Mouse (Mus musculus) stomach, embryonic 16.5 days (tissue): ENCODE results near the gene Fabp1. TPM values are rescaled to one million over a fixed set of nuclear protein-coding genes. Genes with fewer than 3 reads are reported as not detected.

ENCODE experiments used
- ATAC-seq: fragments of 200-750 bp; cut with Nextera tagmentation; 2 replicates; pipeline ENCODE4 v1.8.0; 2017; ENCODE audit warnings: moderate number of reproducible peaks, moderate TSS enrichment; ENCODE audit not compliant: insufficient read depth, low FRiP score
- H3K27ac ChIP-seq: fragments of 300-500 bp; sonication (generic); 2 replicates; pipeline ENCODE4 v1.5.1; 2014; ENCODE audit warnings: low read length
- H3K27me3 ChIP-seq: fragments of 300-500 bp; sonication (generic); 2 replicates; pipeline ENCODE4 v1.6.1; 2014; ENCODE audit warnings: low read length, control low read depth, mixed read lengths; ENCODE audit not compliant: control insufficient read depth, insufficient read depth
- H3K36me3 ChIP-seq: fragments of 300-500 bp; sonication (generic); 2 replicates; pipeline ENCODE4 v1.6.1; 2014; ENCODE audit warnings: low read length; ENCODE audit not compliant: control insufficient read depth, insufficient read depth
- H3K4me1 ChIP-seq: fragments of 300-500 bp; sonication (generic); 2 replicates; pipeline ENCODE4 v1.6.1; 2014; ENCODE audit warnings: low read length, control low read depth, mixed read lengths; ENCODE audit not compliant: control insufficient read depth, insufficient read depth
- H3K4me2 ChIP-seq: fragments of 300-500 bp; sonication (generic); 2 replicates; pipeline ENCODE4 v1.6.1; 2014; ENCODE audit warnings: low read depth, low read length, mixed read lengths
- H3K4me3 ChIP-seq: fragments of 300-500 bp; sonication (generic); replicated peaks from 2 replicates; pipeline ENCODE4 v1.5.1; 2014; ENCODE audit warnings: mild to moderate bottlenecking, low read length
- H3K9ac ChIP-seq: fragments of 300-500 bp; sonication (generic); 2 replicates; pipeline ENCODE4 v1.6.1; 2014; ENCODE audit warnings: low read length
- H3K9me3 ChIP-seq: fragments of 300-500 bp; sonication (generic); replicated peaks from 2 replicates; pipeline ENCODE4 v1.6.1; 2016; ENCODE audit warnings: low read length, control low read depth; ENCODE audit not compliant: control insufficient read depth
- WGBS: fragments of 180-500 bp; shearing (Covaris S2); extraction: QIAGEN DNeasy Blood & Tissue Kit; methylation state at CpG from one replicate; pipeline ENCODE4 v1.1.7; 2014; 5-methylcytosine and 5-hydroxymethylcytosine counted together
- polyA plus RNA-seq: library from polyadenylated mRNA; unstranded; fragments of >200 nt; fragmentation: Nextera tagmentation; extraction: Ambion mirVana; gene quantifications from 2 replicates; pipeline ENCODE4 v1.2.1, GENCODE M21; 2015

The Fabp1 gene
- polyA plus RNA-seq, 1 experiment from 2014 or later = 834 TPM

DNA sequence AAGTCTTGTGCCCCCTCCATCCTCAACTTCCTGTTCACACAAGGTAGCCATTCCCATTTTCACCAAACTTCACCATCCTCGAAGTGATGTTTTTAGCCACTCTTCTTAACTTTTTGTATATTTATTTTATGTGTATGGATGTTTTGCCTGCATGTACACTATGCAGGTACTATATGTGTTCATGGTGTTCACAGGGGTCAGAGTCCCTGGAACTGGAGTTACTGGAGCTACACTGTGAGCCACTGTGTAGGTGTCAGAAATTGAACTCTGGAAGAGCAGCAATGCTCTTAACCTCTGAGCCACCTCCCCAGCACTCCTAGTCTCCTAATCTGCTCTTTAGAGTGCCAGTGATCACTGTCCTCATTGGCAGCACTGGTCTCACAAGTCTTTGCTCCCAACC is 48.8 kb downstream of the Fabp1 start:
- Histone ChIP-seq H3K27me3 (no peaks in the 10 kb centered on the region), H3K4me3 (no peak overlapping the region), H3K27ac (no peak overlapping the region), H3K9ac (no peak overlapping the region), H3K36me3 (no peaks in the 10 kb centered on the region), H3K4me1 (no peaks in the 10 kb centered on the region), H3K9me3 (no peaks in the 10 kb centered on the region), H3K4me2 (no peak overlapping the region)
- no peak for ATAC-seq
- 94% methylated on average over 1 of the region's 1 CpGs for WGBS

GRCm38 (mm10) chr6:71249615-71250014 is 50.0 kb downstream of the Fabp1 start:
- Histone ChIP-seq H3K27ac (no peak overlapping the region), H3K4me2 (no peak overlapping the region), H3K9ac (no peak overlapping the region), H3K36me3 (no peaks in the 10 kb centered on the region), H3K9me3 (no peaks in the 10 kb centered on the region), H3K27me3 (no peaks in the 10 kb centered on the region), H3K4me3 (no peak overlapping the region), H3K4me1 (no peaks in the 10 kb centered on the region)
- 65% methylated on average over 3 of the region's 3 CpGs for WGBS
- no peak for ATAC-seq

- Histone ChIP-seq H3K9ac (no peak overlapping the region), H3K27me3 (no peaks in the 10 kb centered on the region), H3K36me3 (no peaks in the 10 kb centered on the region)
These were observed 51.3 kb downstream of the Fabp1 start for GRCm38 (mm10) chr6:71250951-71251350.

DNA sequence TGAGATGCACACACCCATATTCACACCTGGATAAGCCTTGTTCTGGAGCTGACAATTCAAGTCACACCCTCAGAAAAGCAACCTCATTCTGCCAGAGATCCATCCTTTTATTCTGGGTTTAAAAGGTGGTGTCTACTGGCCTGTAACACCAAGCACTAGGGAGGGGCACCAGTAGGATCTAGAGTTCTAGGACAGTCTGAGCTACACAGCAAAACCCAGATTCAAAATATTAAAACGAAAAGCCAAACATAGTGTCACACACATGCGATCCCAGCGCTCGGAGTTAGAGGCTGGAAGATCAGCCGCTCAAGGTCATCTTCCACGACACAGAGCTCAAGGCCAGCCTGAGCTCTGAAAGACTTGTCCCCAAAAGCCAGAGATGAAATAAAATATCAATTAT is 54.8 kb downstream of the Fabp1 start:
- Histone ChIP-seq H3K4me2 (no peak overlapping the region), H3K36me3 (no peaks in the 10 kb centered on the region), H3K9me3 (no peaks in the 10 kb centered on the region), H3K9ac (no peak overlapping the region), H3K27ac (no peak overlapping the region), H3K27me3 (no peaks in the 10 kb centered on the region), H3K4me1 (no peaks in the 10 kb centered on the region), H3K4me3 (no peak overlapping the region)
- no peak for ATAC-seq
- WGBS = 82% methylated on average over 6 of the region's 6 CpGs

More at GRCm38 (mm10) chr6:71250951-71251350, 51.3 kb downstream of the Fabp1 start:
- Histone ChIP-seq H3K4me1 (no peaks in the 10 kb centered on the region), H3K27ac (no peak overlapping the region), H3K4me2 (no peak overlapping the region), H3K4me3 (no peak overlapping the region), H3K9me3 (no peaks in the 10 kb centered on the region)
- 80% methylated on average over 8 of the region's 8 CpGs for WGBS
- no peak for ATAC-seq

Other genes with a start within 250 kb of the Fabp1 start
- gene Foxi3, start 243.3 kb upstream of the Fabp1 start, polyA plus RNA-seq = not detected in 2 replicates
- 12.7 and 13.0 TPM in 2 replicates for gene Thnsl2, start 55.4 kb upstream of the Fabp1 start, polyA plus RNA-seq
- gene Krcc1, start 71.8 kb downstream of the Fabp1 start, polyA plus RNA-seq = 57.0 and 57.5 TPM in 2 replicates
- 1.2 and 5.3 TPM in 2 replicates for gene Smyd1, start 122.4 kb downstream of the Fabp1 start, polyA plus RNA-seq
- not detected in 2 replicates for gene Cd8b1, start 123.0 kb downstream of the Fabp1 start, polyA plus RNA-seq
- not detected in 2 replicates for gene Cd8a, start 173.6 kb downstream of the Fabp1 start, polyA plus RNA-seq
- 9.5 and 10.1 TPM in 2 replicates for gene Rmnd5a, start 240.8 kb downstream of the Fabp1 start, polyA plus RNA-seq